Mouse (Mus musculus) lung, embryonic 14.5 days (tissue): Measurements from ENCODE around the gene Ptpn4. TPM values are rescaled to one million over a fixed set of nuclear protein-coding genes. Genes with fewer than 3 reads are reported as not detected.

ENCODE experiments used
- ATAC-seq: fragments of 200-750 bp; cut with Nextera tagmentation; 2 replicates; pipeline ENCODE4 v1.8.0; 2017; ENCODE audit warnings: mild to moderate bottlenecking, moderate TSS enrichment, moderate library complexity; ENCODE audit not compliant: insufficient read depth
- DNase-seq: peaks from one replicate; pipeline ENCODE4 v3.0.0-alpha.2; 2015
- H3K27ac ChIP-seq: fragments of 300-500 bp; sonication (generic); 2 replicates; pipeline ENCODE4 v1.5.1; 2014; ENCODE audit warnings: low read depth, mild to moderate bottlenecking, moderate library complexity
- H3K27me3 ChIP-seq: fragments of 300-500 bp; sonication (generic); 2 replicates; pipeline ENCODE4 v1.6.1; 2014; ENCODE audit warnings: low read length, control low read depth; ENCODE audit not compliant: insufficient read depth
- H3K36me3 ChIP-seq: fragments of 300-500 bp; sonication (generic); 2 replicates; pipeline ENCODE4 v1.6.1; 2014; ENCODE audit warnings: control low read depth; ENCODE audit not compliant: insufficient read depth
- H3K4me1 ChIP-seq: fragments of 300-500 bp; sonication (generic); 2 replicates; pipeline ENCODE4 v1.6.1; 2014; ENCODE audit warnings: antibody characterized with exemption, control low read depth; ENCODE audit not compliant: insufficient read depth
- H3K4me2 ChIP-seq: fragments of 300-500 bp; sonication (generic); 2 replicates; pipeline ENCODE4 v1.6.1; 2014; ENCODE audit warnings: mild to moderate bottlenecking
- H3K4me3 ChIP-seq: fragments of 300-500 bp; sonication (generic); 2 replicates; pipeline ENCODE4 v1.5.1; 2014; ENCODE audit warnings: low read depth, low read length
- H3K9ac ChIP-seq: fragments of 300-500 bp; sonication (generic); 2 replicates; pipeline ENCODE4 v1.6.1; 2014
- H3K9me3 ChIP-seq: fragments of 300-500 bp; sonication (generic); 2 replicates; pipeline ENCODE4 v1.6.1; 2016; ENCODE audit warnings: low read depth, low read length, control low read depth
- CTCF ChIP-seq: IDR thresholded peaks from 2 replicates; pipeline ENCODE4 v1.5.1; 2016; ENCODE audit warnings: antibody characterized with exemption, low read depth
- WGBS: fragments of 180-500 bp; shearing (Covaris S2); extraction: QIAGEN DNeasy Blood & Tissue Kit; methylation state at CpG from one replicate; pipeline ENCODE4 v1.1.7; 2014; 5-methylcytosine and 5-hydroxymethylcytosine counted together
- polyA plus RNA-seq: library from polyadenylated mRNA; unstranded; fragments of >200 nt; fragmentation: Nextera tagmentation; extraction: Ambion mirVana; gene quantifications from 2 replicates; pipeline ENCODE4 v1.2.1, GENCODE M21; 2014

The Ptpn4 gene
- polyA plus RNA-seq, 1 experiment from 2014 or later, result 15.7 TPM

DNA sequence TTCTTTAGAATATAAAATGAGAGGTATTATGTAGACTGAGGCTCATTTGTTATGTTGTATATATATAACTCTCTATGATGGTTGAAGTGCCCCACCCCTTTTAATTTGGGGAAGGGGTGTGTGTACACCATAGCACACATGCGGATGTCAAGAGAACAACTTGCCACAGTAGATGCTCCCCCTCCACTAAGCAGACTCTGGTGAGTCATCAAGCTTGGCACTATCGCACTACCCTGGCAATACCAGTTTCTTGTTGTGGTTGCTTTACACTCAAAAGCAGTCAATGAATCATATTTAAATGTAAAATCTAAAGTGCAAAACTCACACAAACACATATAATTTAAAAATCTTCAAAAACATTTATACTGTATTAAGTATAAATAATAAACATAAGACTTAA, 31.4 kb downstream of the Ptpn4 start:
- ATAC-seq (no peak), DNase-seq (no peak)
- no peak for TF ChIP-seq CTCF
- H3K9ac ChIP-seq, result no peak overlapping the region
- no peaks in the 10 kb centered on the region for H3K9me3 ChIP-seq
- no peaks in the 10 kb centered on the region for H3K27me3 ChIP-seq
- H3K4me3 ChIP-seq, result no peak overlapping the region
- no peaks in the 10 kb centered on the region for H3K36me3 ChIP-seq
- no peak overlapping the region for H3K27ac ChIP-seq
- no peak overlapping the region for H3K4me2 ChIP-seq
- WGBS, result 79% methylated on average over 2 of the region's 2 CpGs
- H3K4me1 ChIP-seq, result no peaks in the 10 kb centered on the region

DNA sequence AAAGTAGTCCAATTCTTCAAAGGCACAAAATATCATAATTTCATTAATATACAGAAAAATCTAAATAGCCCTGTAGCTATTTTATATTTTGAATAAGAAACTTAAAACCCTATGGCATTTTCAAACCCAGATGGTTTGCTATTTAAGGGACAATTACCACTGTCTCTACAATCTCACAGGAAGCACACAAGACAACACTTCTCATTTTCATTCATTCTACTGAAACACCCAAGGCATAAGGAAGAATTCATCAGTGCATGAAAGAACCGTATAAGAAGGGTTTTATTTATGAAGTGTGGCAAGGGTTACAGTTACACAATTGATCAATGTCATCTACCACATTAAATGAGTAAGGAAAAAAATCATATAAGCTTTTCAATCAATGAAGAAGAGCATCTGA, 32.8 kb downstream of the Ptpn4 start:
- Histone ChIP-seq H3K4me3 (no peak overlapping the region), H3K36me3 (no peaks in the 10 kb centered on the region), H3K27ac (no peak overlapping the region), H3K27me3 (no peaks in the 10 kb centered on the region), H3K9me3 (no peaks in the 10 kb centered on the region), H3K4me2 (no peak overlapping the region), H3K4me1 (no peaks in the 10 kb centered on the region), H3K9ac (no peak overlapping the region)
- TF ChIP-seq CTCF, result no peak
- DNase-seq (no peak), ATAC-seq (no peak)
- WGBS, result 26% methylated on average over 1 of the region's 1 CpGs

- Histone ChIP-seq H3K27ac (no peak overlapping the region), H3K4me2 (no peak overlapping the region), H3K9me3 (no peaks in the 10 kb centered on the region), H3K9ac (no peak overlapping the region), H3K4me3 (no peak overlapping the region), H3K36me3 (no peaks in the 10 kb centered on the region), H3K27me3 (no peaks in the 10 kb centered on the region), H3K4me1 (no peaks in the 10 kb centered on the region)
- DNase-seq (no peak), ATAC-seq (no peak)
- no peak for TF ChIP-seq CTCF
Observed at GRCm38 (mm10) chr1:119795174-119795573, 42.2 kb downstream of the Ptpn4 start.

GRCm38 (mm10) chr1:119794342-119794741, 43.1 kb downstream of the Ptpn4 start:
- no peak overlapping the region for H3K4me3 ChIP-seq
- no peak for TF ChIP-seq CTCF
- WGBS, result 90% methylated on average over 1 of the region's 1 CpGs
- no peak overlapping the region for H3K4me2 ChIP-seq
- H3K36me3 ChIP-seq, result no peaks in the 10 kb centered on the region
- no peak overlapping the region for H3K27ac ChIP-seq
- H3K4me1 ChIP-seq, result no peaks in the 10 kb centered on the region
- DNase-seq (no peak), ATAC-seq (no peak; the same call in 1 of the 2 replicates)
- H3K9ac ChIP-seq, result no peak overlapping the region
- H3K9me3 ChIP-seq, result no peaks in the 10 kb centered on the region
- no peaks in the 10 kb centered on the region for H3K27me3 ChIP-seq

GRCm38 (mm10) chr1:119790616-119791015, 46.8 kb downstream of the Ptpn4 start:
- H3K4me3 ChIP-seq, result no peak overlapping the region
- DNase-seq, result no peak
- no peak for TF ChIP-seq CTCF

DNA sequence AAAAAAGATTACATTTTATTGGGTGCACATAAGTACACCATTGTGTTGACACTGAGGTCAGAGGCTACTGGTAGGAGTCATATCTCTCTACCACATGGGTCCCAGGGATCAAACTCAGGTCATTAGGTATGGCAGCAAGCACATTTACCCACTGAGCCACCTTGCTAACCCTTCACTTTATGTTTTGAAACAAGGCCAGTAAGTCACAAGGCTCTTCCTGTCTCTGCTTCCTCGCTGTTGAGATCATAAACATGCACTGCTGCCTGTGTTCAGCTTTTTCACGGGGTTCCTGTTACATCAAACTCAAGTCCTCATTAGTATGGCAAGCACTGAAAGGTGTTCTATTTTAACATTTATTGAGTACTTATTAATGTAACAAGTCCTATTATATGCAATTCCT, 61.5 kb downstream of the Ptpn4 start:
- no peak overlapping the region for H3K27ac ChIP-seq
- no peak for DNase-seq
- H3K4me3 ChIP-seq, result no peak overlapping the region
- no peak overlapping the region for H3K9ac ChIP-seq
- WGBS, result 63% methylated on average over 2 of the region's 2 CpGs
- H3K27me3 ChIP-seq, result no peaks in the 10 kb centered on the region
- ATAC-seq, result no peak
- no peaks in the 10 kb centered on the region for H3K9me3 ChIP-seq
- H3K4me2 ChIP-seq, result no peak overlapping the region
- no peaks in the 10 kb centered on the region for H3K36me3 ChIP-seq
- no peak for TF ChIP-seq CTCF
- no peaks in the 10 kb centered on the region for H3K4me1 ChIP-seq

More at GRCm38 (mm10) chr1:119790616-119791015, 46.8 kb downstream of the Ptpn4 start:
- Histone ChIP-seq H3K4me1 (no peaks in the 10 kb centered on the region), H3K4me2 (no peak overlapping the region), H3K27me3 (no peaks in the 10 kb centered on the region), H3K9ac (no peak overlapping the region), H3K27ac (no peak overlapping the region), H3K9me3 (no peaks in the 10 kb centered on the region), H3K36me3 (no peaks in the 10 kb centered on the region)
- ATAC-seq, result no peak; the same call in 1 of the 2 replicates
- WGBS, result 80% methylated on average over 1 of the region's 1 CpGs

GRCm38 (mm10) chr1:119735692-119736091, 101.7 kb downstream of the Ptpn4 start:
- no peak overlapping the region for H3K27ac ChIP-seq
- ATAC-seq, result no peak
- DNase-seq, result no peak

DNA sequence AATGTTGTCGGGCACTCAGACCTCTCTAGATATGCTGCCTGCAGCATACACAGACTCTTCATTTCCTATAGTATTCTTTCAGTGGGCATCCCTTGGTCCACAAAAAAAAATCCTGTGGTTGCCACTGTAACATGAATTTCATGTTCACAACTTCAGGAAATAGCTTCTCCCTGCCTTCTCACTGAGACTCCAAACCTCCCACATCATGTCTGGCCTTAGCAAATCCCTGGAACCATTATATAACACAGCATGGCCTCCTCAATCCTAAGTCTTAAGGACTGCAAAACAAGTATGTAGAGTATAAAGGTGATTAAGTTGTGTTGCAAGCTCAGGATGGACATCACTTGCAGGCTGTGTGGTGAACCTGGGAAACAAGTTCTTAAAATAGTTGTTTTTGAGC, 102.6 kb downstream of the Ptpn4 start:
- Histone ChIP-seq H3K4me1 (no peaks in the 10 kb centered on the region), H3K4me2 (no peak overlapping the region), H3K27ac (no peak overlapping the region), H3K36me3 (peaks cover 9% of the 10 kb centered on the region), H3K27me3 (no peaks in the 10 kb centered on the region), H3K4me3 (no peak overlapping the region), H3K9ac (no peak overlapping the region), H3K9me3 (peaks cover 2% of the 10 kb centered on the region; the same call in 1 of the 2 replicates)
- DNase-seq (no peak), ATAC-seq (no peak)
- no peak for TF ChIP-seq CTCF
- WGBS, result 94% methylated on average over 1 of the region's 1 CpGs

More at GRCm38 (mm10) chr1:119735692-119736091, 101.7 kb downstream of the Ptpn4 start:
- Histone ChIP-seq H3K4me1 (no peaks in the 10 kb centered on the region), H3K9me3 (peaks cover 9% of the 10 kb centered on the region; the same call in 1 of the 2 replicates), H3K9ac (no peak overlapping the region), H3K36me3 (peaks cover 17% of the 10 kb centered on the region), H3K27me3 (no peaks in the 10 kb centered on the region), H3K4me3 (no peak overlapping the region), H3K4me2 (no peak overlapping the region)
- TF ChIP-seq CTCF, result no peak
